ENCODE assay signal across 7 mouse cellular contexts in the genomic region with DNA sequence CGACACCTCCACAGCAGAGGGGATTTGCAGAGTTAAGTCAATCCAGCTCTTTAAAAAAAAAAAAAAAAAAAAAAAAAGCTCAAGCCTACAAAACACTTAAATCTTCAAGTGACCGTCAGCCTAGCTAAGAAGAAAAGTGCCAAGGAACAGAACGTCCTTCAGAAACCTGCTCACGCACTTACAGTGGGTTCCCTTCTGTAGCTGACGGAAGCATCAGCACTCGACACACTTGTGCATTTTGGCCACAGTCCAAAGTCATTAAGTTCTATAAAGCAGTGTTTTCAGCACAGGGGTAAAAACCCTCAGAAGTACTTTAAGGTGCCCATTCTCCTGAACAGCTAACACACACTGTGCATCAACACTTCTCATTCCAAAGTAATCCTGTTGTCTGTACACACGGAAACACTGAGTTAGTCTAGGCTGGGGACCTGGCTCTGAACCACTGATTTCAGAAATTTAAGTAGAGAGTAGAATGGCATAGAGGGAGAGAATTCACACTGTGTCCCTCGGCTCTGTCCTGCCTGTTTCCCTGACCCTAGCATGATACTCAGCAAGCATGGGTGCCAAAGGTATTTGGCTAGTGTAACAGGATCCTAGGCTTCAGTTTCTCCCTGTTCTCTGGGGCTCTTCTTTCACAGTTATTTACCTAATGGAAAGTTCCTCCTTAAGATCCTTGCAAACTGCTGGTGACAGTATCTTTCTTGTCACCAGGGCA.
A peak's percentile ranks its signal among the peaks of the same experiment; 100 is the strongest.
DNase-seq lines count a peak whose midpoint lies in the region; ATAC-seq lines count a peak whose summit lies in the region.

No protein-coding gene starts in this region.

- peak overlapping the region; percentile 89; the same call in 1 of the 2 replicates for H3K27ac ChIP-seq in kidney, embryonic 14.5 days (ENCODE audit: low read depth, low read length)

- 19% methylated on average over 8 of the region's 8 CpGs for WGBS in kidney, embryonic 14.5 days

- no peak overlapping the region for H3K4me3 ChIP-seq in kidney, embryonic 14.5 days (ENCODE audit: low read length)

- H3K4me1 ChIP-seq in kidney, embryonic 14.5 days (ENCODE audit: control insufficient read depth, insufficient read depth, low read length), result peaks cover 62% of the 10 kb centered on the region

- H3K4me2 ChIP-seq in kidney, embryonic 14.5 days (replicated peaks; ENCODE audit: low read depth, low read length), result no peak overlapping the region

- ATAC-seq in kidney, embryonic 14.5 days (ENCODE audit: low FRiP score, low TSS enrichment), result peak; percentile 24
- ATAC-seq in erythroblast, adult 5-6 weeks (replicated peaks; ENCODE audit: low FRiP score, poor library complexity, severe bottlenecking), result 0 out of 2 replicates have a peak, but pooled peaks have one; percentile 17
- peak; percentile 31 to 42; a peak in 3 of 4 replicates for ATAC-seq in hematopoietic stem cell, adult 5-6 weeks (replicated peaks in 1 of 2; ENCODE audit: insufficient read depth in 1 of 2, low FRiP score in 2 of 2, low TSS enrichment in 1 of 2, low read depth in 1 of 2, poor library complexity in 2 of 2, severe bottlenecking in 2 of 2)

- no peak for DNase-seq in kidney, adult 11 months
- peak; percentile 69 for DNase-seq in lung, postnatal 14 days
- DNase-seq in adrenal gland, postnatal 36 days, result no peak
- DNase-seq in B cell, adult 2 months, result no peak

- no peaks in the 10 kb centered on the region; the same call in 1 of the 2 replicates for H3K36me3 ChIP-seq in kidney, embryonic 14.5 days (ENCODE audit: control insufficient read depth, insufficient read depth, low read length)

- H3K9me3 ChIP-seq in kidney, embryonic 14.5 days (ENCODE audit: control insufficient read depth, low read length), result no peaks in the 10 kb centered on the region

- H3K9ac ChIP-seq in kidney, embryonic 14.5 days (ENCODE audit: low read depth, low read length), result no peak overlapping the region

- H3K27me3 ChIP-seq in kidney, embryonic 14.5 days (ENCODE audit: control insufficient read depth, insufficient read depth, low read length), result no peaks in the 10 kb centered on the region
